Mouse (Mus musculus) adipose tissue, adult 10 weeks (tissue): Measurements from ENCODE around the gene Tmem30b. TPM values are rescaled to one million over a fixed set of nuclear protein-coding genes. Genes with fewer than 3 reads are reported as not detected.

ENCODE experiments used
- polyA plus RNA-seq: library from polyadenylated mRNA; stranded (reverse); fragments of 350-450 nt; fragmentation: Illumina TruSeq; extraction: RNeasy Lipid Tissue Mini Kit (QIAGEN cat#74804); gene quantifications from one replicate; pipeline ENCODE4 v1.2.3, GENCODE M21; 2014; ENCODE audit warnings: low read depth, low replicate concordance

Tmem30b gene
- 45.3 TPM for polyA plus RNA-seq

GRCm38 (mm10) chr12:73546086-73546711 is at the start of gene Tmem30b:
TSS of gene Tmem30b (minus strand) at chr12:73546392.

GRCm38 (mm10) chr12:73584610-73585240 is 38.5 kb upstream of the Tmem30b start, which contains the start of gene Prkch:
TSS of gene Prkch (plus strand) at chr12:73584796.

Other genes with a start within 250 kb of the Tmem30b start
- gene Prkch, start 38.4 kb upstream of the Tmem30b start, polyA plus RNA-seq: 9.7 TPM